Mouse (Mus musculus) liver, adult 2 months (tissue): Measurements from ENCODE around the gene Farp2.

ENCODE experiments used
- CTCF ChIP-seq: fragments of 200-500 bp; IDR thresholded peaks from 2 replicates; pipeline ENCODE4 v1.5.1; 2011; ENCODE audit warnings: low read depth, low read length, control low read depth
- POLR2A ChIP-seq: fragments of 200-500 bp; IDR thresholded peaks from 2 replicates; pipeline ENCODE4 v1.6.1; 2011; ENCODE audit warnings: low read length, control low read depth; ENCODE audit not compliant: insufficient read depth; ENCODE audit errors: extremely low read depth

GRCm38 (mm10) chr1:93512351-93512690 lies 442 bp downstream of the Farp2 start:
- TF ChIP-seq POLR2A (no peak), CTCF (no peak)
